Mouse (Mus musculus) megakaryocyte-erythroid progenitor cell, adult 5-6 weeks (primary cell): ENCODE data around the gene Rad51b. TPM values are rescaled to one million over a fixed set of nuclear protein-coding genes. Genes with fewer than 3 reads are reported as not detected.

Source experiments
- ATAC-seq: replicated peaks from 2 replicates; pipeline ENCODE4 v1.8.0; 2016; ENCODE audit warnings: mild to moderate bottlenecking, inconsistent platforms; ENCODE audit not compliant: severe bottlenecking, poor library complexity, low FRiP score, low TSS enrichment
- total RNA-seq, 2 experiments: library from RNA; stranded (forward) in 1 of 2; stranded (reverse) in 1 of 2; fragments of 200-1000, 215-1000 nt in 1 of 2; fragments of >200 nt in 1 of 2; fragmentation: Nextera tagmentation in 1 of 2; gene quantifications; 2 replicates each; pipeline ENCODE4 v1.2.3; 2014 to 2017

Gene Rad51b
- total RNA-seq, 2 experiments from 2014 or later = 10.0 to 20.9 TPM

GRCm38 (mm10) chr12:79429507-79430291 is 132.6 kb downstream of the Rad51b start:
- no peak for ATAC-seq

- no peak for ATAC-seq
Observed at GRCm38 (mm10) chr12:79431138-79431537, 134.1 kb downstream of the Rad51b start.

- ATAC-seq = no peak
Observed at GRCm38 (mm10) chr12:79433724-79434442, 136.8 kb downstream of the Rad51b start.

GRCm38 (mm10) chr12:79435474-79435873 is 138.4 kb downstream of the Rad51b start:
- no peak for ATAC-seq

- no peak for ATAC-seq
Observed at GRCm38 (mm10) chr12:79436035-79436434, 139.0 kb downstream of the Rad51b start.

GRCm38 (mm10) chr12:79436892-79437291 is 139.8 kb downstream of the Rad51b start:
- ATAC-seq = no peak

- no peak for ATAC-seq
Observed at GRCm38 (mm10) chr12:79437572-79437971, 140.5 kb downstream of the Rad51b start.

- no peak for ATAC-seq
Observed at GRCm38 (mm10) chr12:79439961-79440360, 142.9 kb downstream of the Rad51b start.

GRCm38 (mm10) chr12:79441210-79442005 is 144.3 kb downstream of the Rad51b start:
- ATAC-seq = no peak

- no peak for ATAC-seq
Observed at GRCm38 (mm10) chr12:79442126-79442525, 145.0 kb downstream of the Rad51b start.

- ATAC-seq = no peak
Observed at GRCm38 (mm10) chr12:79442836-79443390, 145.8 kb downstream of the Rad51b start.

- ATAC-seq = no peak
Observed at GRCm38 (mm10) chr12:79444646-79445045, 147.6 kb downstream of the Rad51b start.

GRCm38 (mm10) chr12:79447039-79447438 is 150.0 kb downstream of the Rad51b start:
- no peak for ATAC-seq

- ATAC-seq = no peak
Observed at GRCm38 (mm10) chr12:79449817-79450411, 152.8 kb downstream of the Rad51b start.

- no peak for ATAC-seq
Observed at GRCm38 (mm10) chr12:79452882-79453281, 155.8 kb downstream of the Rad51b start.

- no peak for ATAC-seq
Observed at GRCm38 (mm10) chr12:79454017-79454416, 156.9 kb downstream of the Rad51b start.

- no peak for ATAC-seq
Observed at GRCm38 (mm10) chr12:79455061-79455847, 158.2 kb downstream of the Rad51b start.

GRCm38 (mm10) chr12:79455848-79456164 is 158.7 kb downstream of the Rad51b start:
- ATAC-seq = no peak

GRCm38 (mm10) chr12:79456251-79456650 is 159.2 kb downstream of the Rad51b start:
- no peak for ATAC-seq
